Mouse (Mus musculus) MEL (cell line): ENCODE results near the gene Rfx7. TPM values are rescaled to one million over a fixed set of nuclear protein-coding genes. Genes with fewer than 3 reads are reported as not detected.

Source experiments
- DNase-seq: peaks from one replicate; pipeline ENCODE4 v3.0.0; 2011; ENCODE audit warnings: low read depth, low spot score
- H3K27ac ChIP-seq: 2 replicates; pipeline ENCODE4 v1.5.1; 2012; ENCODE audit warnings: low read depth, mild to moderate bottlenecking, control low read depth, low read length, moderate library complexity; ENCODE audit not compliant: control insufficient read depth
- H3K27me3 ChIP-seq, 2 experiments: fragments of 150-350 bp in 1 of 2; sonication (generic) in 1 of 2; 2 replicates each; pipeline ENCODE4 v1.6.1; 2012; ENCODE audit warnings: low read length in 2 of 2, mild to moderate bottlenecking in 2 of 2, improper control_type of control experiment in 1 of 2, moderate library complexity in 1 of 2; ENCODE audit not compliant: insufficient read depth in 2 of 2, control insufficient read depth in 1 of 2
- H3K36me3 ChIP-seq, 2 experiments: 2 replicates each; pipeline ENCODE4 v1.6.1; 2012 to 2014; ENCODE audit warnings: low read length in 2 of 2, improper control_type of control experiment in 1 of 2, inconsistent platforms in 1 of 2, mild to moderate bottlenecking in 1 of 2; ENCODE audit not compliant: insufficient read depth in 2 of 2, control insufficient read depth in 1 of 2
- H3K4me1 ChIP-seq, 2 experiments: fragments of 150-350 bp in 1 of 2; sonication (generic) in 1 of 2; 2 replicates each; pipeline ENCODE4 v1.6.1; 2012; ENCODE audit warnings: low read length in 2 of 2, improper control_type of control experiment in 1 of 2, mild to moderate bottlenecking in 1 of 2; ENCODE audit not compliant: insufficient read depth in 2 of 2, control insufficient read depth in 1 of 2
- H3K4me3 ChIP-seq, 2 experiments: fragments of 150-350 bp in 1 of 2; sonication (generic) in 1 of 2; 2 replicates each; pipeline ENCODE4 v1.5.1; 2012; ENCODE audit warnings: low read depth in 2 of 2, low read length in 2 of 2, mild to moderate bottlenecking in 2 of 2, moderate library complexity in 2 of 2, control low read depth in 1 of 2, improper control_type of control experiment in 1 of 2; ENCODE audit not compliant: control insufficient read depth in 1 of 2, insufficient read depth in 1 of 2
- H3K79me2 ChIP-seq: 2 replicates; pipeline ENCODE4 v1.6.1; 2012; ENCODE audit warnings: mild to moderate bottlenecking, low read length, moderate library complexity; ENCODE audit not compliant: control insufficient read depth, poor library complexity, insufficient read depth
- H3K9ac ChIP-seq: 2 replicates; pipeline ENCODE4 v1.6.1; 2012; ENCODE audit warnings: low read depth, mild to moderate bottlenecking, control low read depth, low read length, moderate library complexity; ENCODE audit not compliant: control insufficient read depth, poor library complexity, severe bottlenecking
- H3K9me3 ChIP-seq: fragments of 150-350 bp; sonication (generic); replicated peaks from 2 replicates; pipeline ENCODE4 v1.6.1; 2012; ENCODE audit warnings: mild to moderate bottlenecking, low read length, improper control_type of control experiment, moderate library complexity; ENCODE audit not compliant: insufficient read depth
- BHLHE40 ChIP-seq: IDR thresholded peaks from 2 replicates; pipeline ENCODE4 v1.6.1; 2012; ENCODE audit warnings: low read depth, mild to moderate bottlenecking, inconsistent platforms, low read length, improper control_type of control experiment, borderline replicate concordance
- CHD1 ChIP-seq: IDR thresholded peaks from 2 replicates; pipeline ENCODE4 v1.6.1; 2012; ENCODE audit warnings: low read depth, mild to moderate bottlenecking, inconsistent platforms, low read length, improper control_type of control experiment
- E2F4 ChIP-seq: IDR thresholded peaks from 2 replicates; pipeline ENCODE4 v1.6.1; 2011; ENCODE audit warnings: low read depth, low read length, improper control_type of control experiment, borderline replicate concordance
- EP300 ChIP-seq, 2 experiments: IDR thresholded peaks; 2 replicates each; pipeline ENCODE4 v1.6.1; 2011; ENCODE audit warnings: improper control_type of control experiment in 2 of 2, low read length in 2 of 2, low read depth in 1 of 2, mild to moderate bottlenecking in 1 of 2
- ETS1 ChIP-seq: IDR thresholded peaks from 2 replicates; pipeline ENCODE4 v1.6.1; 2012; ENCODE audit warnings: low read depth, mild to moderate bottlenecking, inconsistent platforms, low read length, improper control_type of control experiment, moderate library complexity
- MAFK ChIP-seq: IDR thresholded peaks from 2 replicates; pipeline ENCODE4 v1.6.1; 2011; ENCODE audit warnings: low read depth, mild to moderate bottlenecking, low read length, improper control_type of control experiment, borderline replicate concordance
- MAZ ChIP-seq: IDR thresholded peaks from 2 replicates; pipeline ENCODE4 v1.6.1; 2012; ENCODE audit warnings: low read depth, mild to moderate bottlenecking, inconsistent platforms, low read length, improper control_type of control experiment
- MEF2A ChIP-seq: IDR thresholded peaks from 2 replicates; pipeline ENCODE4 v1.6.1; 2014; ENCODE audit warnings: low read depth, mild to moderate bottlenecking, inconsistent platforms, low read length, improper control_type of control experiment; ENCODE audit not compliant: poor library complexity, insufficient replicate concordance, severe bottlenecking; ENCODE audit errors: extremely low read depth
- NELFE ChIP-seq: IDR thresholded peaks from 2 replicates; pipeline ENCODE4 v1.6.1; 2011; ENCODE audit warnings: low read depth, low read length, improper control_type of control experiment
- POLR2A ChIP-seq, 2 experiments: IDR thresholded peaks; 2 replicates each; pipeline ENCODE4 v1.6.1; 2011 to 2012; ENCODE audit warnings: low read length in 2 of 2, mild to moderate bottlenecking in 2 of 2, control low read depth in 1 of 2, improper control_type of control experiment in 1 of 2, low read depth in 1 of 2, moderate library complexity in 1 of 2; ENCODE audit not compliant: control insufficient read depth in 1 of 2, insufficient read depth in 1 of 2, poor library complexity in 1 of 2
- POLR2AphosphoS5 ChIP-seq: IDR thresholded peaks from 2 replicates; pipeline ENCODE4 v1.6.1; 2012; ENCODE audit warnings: low read depth, borderline replicate concordance, mild to moderate bottlenecking, inconsistent platforms, low read length, moderate library complexity, mixed read lengths
- RAD21 ChIP-seq: IDR thresholded peaks from 2 replicates; pipeline ENCODE4 v1.6.1; 2011; ENCODE audit warnings: mild to moderate bottlenecking, low read depth, low read length, improper control_type of control experiment
- SIN3A ChIP-seq: IDR thresholded peaks from 2 replicates; pipeline ENCODE4 v1.6.1; 2012; ENCODE audit warnings: low read length, improper control_type of control experiment, inconsistent platforms
- TAL1 ChIP-seq: IDR thresholded peaks from 2 replicates; pipeline ENCODE4 v1.6.1; 2012; ENCODE audit warnings: mild to moderate bottlenecking, inconsistent platforms, low read length, moderate library complexity, mixed read lengths
- TBP ChIP-seq: IDR thresholded peaks from 2 replicates; pipeline ENCODE4 v1.8.0; 2011; ENCODE audit warnings: low read depth, low read length, improper control_type of control experiment
- UBTF ChIP-seq: IDR thresholded peaks from 2 replicates; pipeline ENCODE4 v1.6.1; 2012; ENCODE audit warnings: low read depth, mild to moderate bottlenecking, inconsistent platforms, low read length, improper control_type of control experiment, moderate library complexity, borderline replicate concordance; ENCODE audit not compliant: insufficient read depth
- USF1 ChIP-seq: IDR thresholded peaks from 2 replicates; pipeline ENCODE4 v1.6.1; 2014; ENCODE audit warnings: low read depth, mild to moderate bottlenecking, inconsistent platforms, low read length, improper control_type of control experiment, moderate library complexity
- ZKSCAN1 ChIP-seq: IDR thresholded peaks from 2 replicates; pipeline ENCODE4 v1.6.1; 2012; ENCODE audit warnings: low read depth, mild to moderate bottlenecking, inconsistent platforms, low read length, improper control_type of control experiment, moderate library complexity
- ZMIZ1 ChIP-seq: IDR thresholded peaks from 2 replicates; pipeline ENCODE4 v1.6.1; 2012; ENCODE audit warnings: low read depth, mild to moderate bottlenecking, inconsistent platforms, low read length, improper control_type of control experiment, moderate library complexity
- polyA plus RNA-seq, 2 experiments: library from polyadenylated mRNA; stranded (reverse) in 1 of 2; unstranded in 1 of 2; fragments of >175 nt in 1 of 2; fragments of >200 nt in 1 of 2; gene quantifications; 2 replicates each; pipeline versions ENCODE4 v1.2.1 to v1.2.4; 2012; ENCODE audit warnings: low replicate concordance in 2 of 2, low read depth in 1 of 2; ENCODE audit not compliant: insufficient read length in 2 of 2, insufficient read depth in 1 of 2, missing spikeins in 1 of 2
- total RNA-seq: library from RNA; depleted of rRNA; stranded (reverse); fragments of 300-350 nt; gene quantifications from 2 replicates; pipeline ENCODE4 v1.2.3, GENCODE M21; 2012

The Rfx7 gene
- total and polyA plus RNA-seq, 3 experiments = 6.2 to 30.5 (median 19.9) TPM

DNA sequence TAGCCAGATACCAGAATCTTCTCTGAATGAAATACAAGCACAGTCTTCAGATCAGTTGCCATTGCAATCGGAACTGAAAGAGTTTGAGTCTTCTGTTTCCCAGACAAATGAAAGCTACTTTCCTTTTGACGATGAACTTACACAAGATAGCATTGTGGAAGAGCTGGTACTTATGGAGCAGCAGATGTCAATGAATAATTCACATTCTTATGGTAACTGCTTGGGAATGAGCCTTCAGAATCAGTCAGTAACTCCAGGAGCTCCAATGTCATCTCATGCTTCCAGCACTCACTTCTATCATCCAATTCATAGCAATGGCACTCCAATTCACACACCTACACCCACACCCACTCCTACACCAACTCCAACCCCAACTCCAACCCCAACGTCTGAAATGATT lies 86.0 kb downstream of the Rfx7 start:
- no peak for TF ChIP-seq MEF2A
- TF ChIP-seq CHD1 = no peak
- no peak for TF ChIP-seq ETS1
- no peak for TF ChIP-seq MAZ
- TF ChIP-seq USF1 = no peak
- TF ChIP-seq E2F4 = no peak
- no peak for TF ChIP-seq POLR2A (IDR thresholded peaks at IDR 0.05; ENCODE audit: control insufficient read depth in 1 of 2, insufficient read depth in 1 of 2, low read depth in 1 of 2, low read length in 2 of 2, poor library complexity in 1 of 2)
- TF ChIP-seq, all 39 proteins: peak for 0
- Histone ChIP-seq H3K36me3 (peaks cover 0 to 10% of the 10 kb centered on the region in 2 experiments; a peak in 3 of 4 replicates), H3K4me3 (no peak overlapping the region), H3K9ac (no peak overlapping the region), H3K27ac (no peak overlapping the region), H3K4me1 (peaks cover 0 to 5% of the 10 kb centered on the region in 2 experiments; a peak in 3 of 4 replicates), H3K79me2 (no peaks in the 10 kb centered on the region), H3K27me3 (no peaks in the 10 kb centered on the region), H3K9me3 (no peaks in the 10 kb centered on the region)
- DNase-seq = no peak

DNA sequence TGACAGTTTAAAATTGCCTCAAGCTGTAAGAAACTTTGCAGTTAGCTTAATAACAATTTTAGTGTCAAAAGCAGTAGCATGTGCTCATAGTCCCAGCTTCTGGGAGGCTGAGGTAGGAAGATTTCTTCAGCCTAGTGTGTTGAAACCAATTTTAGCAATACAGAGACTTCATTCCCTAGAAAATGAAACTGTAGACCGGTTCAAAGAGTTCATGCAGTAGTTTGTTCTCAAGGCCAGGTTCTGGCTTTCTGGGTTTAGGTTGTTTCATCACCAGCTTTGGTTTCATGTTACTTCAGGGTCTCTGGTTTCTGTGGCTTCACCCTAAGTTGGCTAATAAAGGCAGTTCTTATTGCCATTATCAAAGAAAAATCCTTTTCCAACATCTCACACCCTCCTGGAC lies 91.6 kb downstream of the Rfx7 start:
- H3K27ac ChIP-seq = no peak overlapping the region
- no peak for DNase-seq
- no peaks in the 10 kb centered on the region for H3K79me2 ChIP-seq
- H3K9ac ChIP-seq = no peak overlapping the region
- no peaks in the 10 kb centered on the region for H3K27me3 ChIP-seq
- H3K4me1 ChIP-seq = peaks cover 4 to 5% of the 10 kb centered on the region in 2 experiments
- H3K4me3 ChIP-seq = no peak overlapping the region
- TF ChIP-seq TBP (no peak), NELFE (no peak), EP300 (IDR thresholded peaks at IDR 0.05; ENCODE audit: low read depth in 1 of 2, low read length in 2 of 2) (no peak), UBTF (no peak)
- H3K36me3 ChIP-seq = peaks cover 3 to 8% of the 10 kb centered on the region in 2 experiments; a peak in 3 of 4 replicates
- no peaks in the 10 kb centered on the region for H3K9me3 ChIP-seq

DNA sequence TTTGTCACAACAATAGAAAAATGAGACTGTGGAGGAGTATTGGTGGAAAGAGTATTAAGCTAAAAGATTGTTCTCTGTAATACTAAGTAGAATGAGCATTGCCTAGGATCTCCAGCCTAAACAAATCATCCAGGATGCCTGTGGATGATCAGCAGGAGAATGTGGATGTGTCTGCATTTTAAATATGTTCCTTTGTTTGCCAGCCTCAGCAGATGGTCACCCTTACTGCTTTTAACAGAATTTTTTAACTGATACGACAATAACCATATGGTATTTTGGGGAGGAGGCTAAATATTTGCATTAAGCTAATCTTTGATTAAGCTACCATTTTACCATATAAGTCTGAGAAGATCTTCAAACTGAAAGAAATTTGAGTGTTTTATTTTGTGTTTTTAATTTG lies 95.6 kb downstream of the Rfx7 start:
- Histone ChIP-seq H3K9me3 (no peaks in the 10 kb centered on the region), H3K4me3 (no peak overlapping the region), H3K36me3 (peaks cover 0 to 14% of the 10 kb centered on the region in 2 experiments; a peak in 2 of 4 replicates), H3K4me1 (peaks cover 5 to 7% of the 10 kb centered on the region in 2 experiments; a peak in 3 of 4 replicates), H3K9ac (no peak overlapping the region), H3K27me3 (no peaks in the 10 kb centered on the region), H3K27ac (no peak overlapping the region), H3K79me2 (no peaks in the 10 kb centered on the region)
- TF ChIP-seq ZKSCAN1 = no peak
- TF ChIP-seq MAFK = no peak
- TF ChIP-seq NELFE = no peak
- no peak for TF ChIP-seq POLR2A (IDR thresholded peaks at IDR 0.05; ENCODE audit: control insufficient read depth in 1 of 2, insufficient read depth in 1 of 2, low read depth in 1 of 2, low read length in 2 of 2, poor library complexity in 1 of 2)
- TF ChIP-seq BHLHE40 = no peak
- TF ChIP-seq SIN3A = no peak
- no peak for TF ChIP-seq POLR2AphosphoS5
- TF ChIP-seq TAL1 = no peak
- TF ChIP-seq ZMIZ1 = no peak
- no peak for TF ChIP-seq RAD21
- DNase-seq = no peak
